Mouse (Mus musculus) hindbrain, embryonic 16.5 days (tissue): ENCODE results near the gene Btaf1. TPM values are rescaled to one million over a fixed set of nuclear protein-coding genes. Genes with fewer than 3 reads are reported as not detected.

Source experiments
- ATAC-seq: fragments of 200-750 bp; cut with Nextera tagmentation; 2 replicates; pipeline ENCODE4 v1.8.0; 2017; ENCODE audit warnings: moderate TSS enrichment, moderate library complexity
- H3K27ac ChIP-seq: fragments of 300-500 bp; sonication (generic); 2 replicates; pipeline ENCODE4 v1.5.1; 2014; ENCODE audit warnings: low read depth, mild to moderate bottlenecking, control low read depth, low read length, moderate library complexity
- H3K27me3 ChIP-seq: fragments of 300-500 bp; sonication (generic); replicated peaks from 2 replicates; pipeline ENCODE4 v1.6.1; 2014; ENCODE audit warnings: low read length; ENCODE audit not compliant: control insufficient read depth, insufficient read depth
- H3K36me3 ChIP-seq: fragments of 300-500 bp; sonication (generic); 2 replicates; pipeline ENCODE4 v1.6.1; 2014; ENCODE audit warnings: mild to moderate bottlenecking, low read length, moderate library complexity, mixed read lengths; ENCODE audit not compliant: control insufficient read depth, insufficient read depth
- H3K4me1 ChIP-seq: fragments of 300-500 bp; sonication (generic); 2 replicates; pipeline ENCODE4 v1.6.1; 2014; ENCODE audit warnings: low read depth, low read length; ENCODE audit not compliant: control insufficient read depth, insufficient read depth
- H3K4me2 ChIP-seq: fragments of 300-500 bp; sonication (generic); 2 replicates; pipeline ENCODE4 v1.6.1; 2014; ENCODE audit warnings: mild to moderate bottlenecking, low read length, control low read depth, moderate library complexity
- H3K4me3 ChIP-seq: fragments of 300-500 bp; sonication (generic); 2 replicates; pipeline ENCODE4 v1.5.1; 2014; ENCODE audit warnings: mild to moderate bottlenecking, low read length, control low read depth, moderate library complexity
- H3K9ac ChIP-seq: fragments of 300-500 bp; sonication (generic); 2 replicates; pipeline ENCODE4 v1.6.1; 2014; ENCODE audit warnings: low read depth, mild to moderate bottlenecking, control low read depth, low read length, moderate library complexity
- H3K9me3 ChIP-seq: fragments of 300-500 bp; sonication (generic); 2 replicates; pipeline ENCODE4 v1.6.1; 2014; ENCODE audit warnings: mild to moderate bottlenecking, low read length, moderate library complexity; ENCODE audit not compliant: control insufficient read depth
- WGBS: fragments of 180-500 bp; shearing (Covaris S2); extraction: QIAGEN DNeasy Blood & Tissue Kit; methylation state at CpG from one replicate; pipeline ENCODE4 v1.1.7; 2014; 5-methylcytosine and 5-hydroxymethylcytosine counted together
- polyA plus RNA-seq: library from polyadenylated mRNA; unstranded; fragments of >200 nt; fragmentation: Nextera tagmentation; extraction: Ambion mirVana; gene quantifications from 2 replicates; pipeline ENCODE4 v1.2.1, GENCODE M21; 2015

Btaf1 gene
- polyA plus RNA-seq, 1 experiment from 2014 or later, result 6.6 TPM

- peak overlapping the region; percentile 77 for H3K4me2 ChIP-seq
- H3K4me1 ChIP-seq, result peaks cover 5% of the 10 kb centered on the region
- ATAC-seq, result peak; percentile 92
- WGBS, result under 1% methylated on average over 71 of the region's 85 CpGs
- no peaks in the 10 kb centered on the region for H3K27me3 ChIP-seq
- H3K36me3 ChIP-seq, result no peaks in the 10 kb centered on the region
- no peaks in the 10 kb centered on the region for H3K9me3 ChIP-seq
- peak overlapping the region; percentile 94 for H3K27ac ChIP-seq
- H3K9ac ChIP-seq, result peak overlapping the region; percentile 92
- H3K4me3 ChIP-seq, result peak overlapping the region; percentile 88
Observed at GRCm38 (mm10) chr19:36918441-36919301, 7.2 kb upstream of the Btaf1 start.

- Histone ChIP-seq H3K9ac (peak within 1 kb of the TSS; percentile 92), H3K4me2 (peak within 1 kb of the TSS; percentile 77), H3K4me3 (peak within 1 kb of the TSS; percentile 88), H3K4me1 (peaks cover 5% of the 10 kb centered on the region), H3K27ac (peak within 1 kb of the TSS; percentile 94), H3K9me3 (no peaks in the 10 kb centered on the region), H3K36me3 (no peaks in the 10 kb centered on the region), H3K27me3 (no peaks in the 10 kb centered on the region)
- peak; percentile 21 for ATAC-seq
- whole genome bisulfite sequencing, result 6% methylated on average over 12 of the region's 12 CpGs
Observed at GRCm38 (mm10) chr19:36919466-36919865, 6.4 kb upstream of the Btaf1 start, which contains the start of gene Fgfbp3. Gene Fgfbp3, minus strand, starts transcription at chr19:36919615.

- Histone ChIP-seq H3K4me2 (no peak overlapping the region), H3K36me3 (no peaks in the 10 kb centered on the region), H3K4me3 (no peak overlapping the region), H3K9me3 (no peaks in the 10 kb centered on the region), H3K4me1 (peaks cover 14% of the 10 kb centered on the region), H3K27ac (no peak overlapping the region), H3K27me3 (no peaks in the 10 kb centered on the region), H3K9ac (no peak overlapping the region)
- ATAC-seq, result no peak
- WGBS, result 31% methylated on average over 2 of the region's 2 CpGs
Observed at GRCm38 (mm10) chr19:36922015-36922414, 3.9 kb upstream of the Btaf1 start.

- WGBS, result 61% methylated on average over 3 of the region's 3 CpGs
- H3K27me3 ChIP-seq, result no peaks in the 10 kb centered on the region
- H3K4me2 ChIP-seq, result no peak overlapping the region
- H3K27ac ChIP-seq, result no peak overlapping the region
- H3K36me3 ChIP-seq, result no peaks in the 10 kb centered on the region
- H3K9ac ChIP-seq, result no peak overlapping the region
- no peak for ATAC-seq
- no peaks in the 10 kb centered on the region for H3K9me3 ChIP-seq
- H3K4me3 ChIP-seq, result no peak overlapping the region
- peaks cover 17% of the 10 kb centered on the region for H3K4me1 ChIP-seq
Observed at GRCm38 (mm10) chr19:36922936-36923335, 2.9 kb upstream of the Btaf1 start.

- Histone ChIP-seq H3K4me1 (peaks cover 16% of the 10 kb centered on the region), H3K4me2 (peak overlapping the region; percentile 83), H3K27ac (peak overlapping the region; percentile 95), H3K9me3 (no peaks in the 10 kb centered on the region), H3K27me3 (no peaks in the 10 kb centered on the region), H3K4me3 (peak overlapping the region; percentile 99), H3K9ac (peak overlapping the region; percentile 91), H3K36me3 (no peaks in the 10 kb centered on the region)
- WGBS, result under 1% methylated on average over 26 of the region's 26 CpGs
- no peak for ATAC-seq
Observed at GRCm38 (mm10) chr19:36926553-36927236, 816 bp downstream of the Btaf1 start.

- no peaks in the 10 kb centered on the region for H3K27me3 ChIP-seq
- no peak overlapping the region for H3K9ac ChIP-seq
- ATAC-seq, result no peak
- H3K4me1 ChIP-seq, result peaks cover 16% of the 10 kb centered on the region
- H3K36me3 ChIP-seq, result no peaks in the 10 kb centered on the region
- 87% methylated on average over 6 of the region's 6 CpGs for WGBS
- H3K4me2 ChIP-seq, result no peak overlapping the region
- H3K4me3 ChIP-seq, result no peak overlapping the region
- no peaks in the 10 kb centered on the region for H3K9me3 ChIP-seq
- H3K27ac ChIP-seq, result no peak overlapping the region
Observed at GRCm38 (mm10) chr19:36927800-36928361, 2.0 kb downstream of the Btaf1 start.

- peaks cover 16% of the 10 kb centered on the region for H3K4me1 ChIP-seq
- H3K9ac ChIP-seq, result no peak overlapping the region
- no peaks in the 10 kb centered on the region for H3K27me3 ChIP-seq
- H3K36me3 ChIP-seq, result no peaks in the 10 kb centered on the region
- H3K4me3 ChIP-seq, result no peak overlapping the region
- H3K4me2 ChIP-seq, result no peak overlapping the region
- H3K27ac ChIP-seq, result no peak overlapping the region
- no peaks in the 10 kb centered on the region for H3K9me3 ChIP-seq
- ATAC-seq, result no peak
Observed at GRCm38 (mm10) chr19:36929816-36930215, 3.9 kb downstream of the Btaf1 start.

GRCm38 (mm10) chr19:36932097-36932496 is 6.2 kb downstream of the Btaf1 start:
- no peak overlapping the region for H3K4me3 ChIP-seq
- no peak for ATAC-seq
- no peaks in the 10 kb centered on the region for H3K27me3 ChIP-seq
- H3K9me3 ChIP-seq, result no peaks in the 10 kb centered on the region
- peaks cover 7% of the 10 kb centered on the region for H3K4me1 ChIP-seq
- H3K9ac ChIP-seq, result no peak overlapping the region
- no peaks in the 10 kb centered on the region for H3K36me3 ChIP-seq
- no peak overlapping the region for H3K4me2 ChIP-seq
- no peak overlapping the region for H3K27ac ChIP-seq

- H3K36me3 ChIP-seq, result no peaks in the 10 kb centered on the region
- H3K4me2 ChIP-seq, result no peak overlapping the region
- peaks cover 2% of the 10 kb centered on the region for H3K4me1 ChIP-seq
- WGBS, result 90% methylated on average over 2 of the region's 2 CpGs
- no peak overlapping the region for H3K4me3 ChIP-seq
- H3K27ac ChIP-seq, result no peak overlapping the region
- no peak overlapping the region for H3K9ac ChIP-seq
- no peaks in the 10 kb centered on the region for H3K9me3 ChIP-seq
- ATAC-seq, result no peak
- no peaks in the 10 kb centered on the region for H3K27me3 ChIP-seq
Observed at GRCm38 (mm10) chr19:36932613-36933012, 6.7 kb downstream of the Btaf1 start.
